Mouse (Mus musculus): ENCODE measurements around the gene Nub1.

Nub1 gene

GRCm38 (mm10) chr5:24696704-24697103 is 11.4 kb downstream of the Nub1 start:
- no peak for DNase-seq (ENCODE audit: low spot score in 2 of 2)

GRCm38 (mm10) chr5:24701271-24701670 is 15.9 kb downstream of the Nub1 start:
- no peak for DNase-seq (ENCODE audit: low spot score in 2 of 2)

- DNase-seq (ENCODE audit: low spot score in 2 of 2): no peak
These were observed 19.3 kb downstream of the Nub1 start for GRCm38 (mm10) chr5:24704615-24705014.

- DNase-seq (ENCODE audit: low spot score in 2 of 2): no peak
These were observed 24.6 kb downstream of the Nub1 start for GRCm38 (mm10) chr5:24709962-24710361.

- no peak for DNase-seq (ENCODE audit: low spot score in 2 of 2)
These were observed 26.3 kb downstream of the Nub1 start for GRCm38 (mm10) chr5:24711615-24712014.

GRCm38 (mm10) chr5:24713199-24713598 is 27.9 kb downstream of the Nub1 start:
- peak in 1 of 2 experiments; percentile 77 for DNase-seq (ENCODE audit: low spot score in 2 of 2)

- no peak for DNase-seq (ENCODE audit: low spot score in 2 of 2)
These were observed 28.7 kb downstream of the Nub1 start for GRCm38 (mm10) chr5:24713987-24714386.

GRCm38 (mm10) chr5:24718076-24718475 is 32.7 kb downstream of the Nub1 start:
- no peak for DNase-seq (ENCODE audit: low spot score in 2 of 2)

GRCm38 (mm10) chr5:24719852-24720251 is 34.5 kb downstream of the Nub1 start:
- DNase-seq (ENCODE audit: low spot score in 2 of 2): no peak

GRCm38 (mm10) chr5:24723527-24724269 is 38.4 kb downstream of the Nub1 start:
- DNase-seq (ENCODE audit: low spot score in 2 of 2): no peak

GRCm38 (mm10) chr5:24724270-24724634 is 38.9 kb downstream of the Nub1 start:
- no peak for DNase-seq (ENCODE audit: low spot score in 2 of 2)

- no peak for DNase-seq (ENCODE audit: low spot score in 2 of 2)
These were observed 39.5 kb downstream of the Nub1 start for GRCm38 (mm10) chr5:24724805-24725204.

GRCm38 (mm10) chr5:24725897-24726296 is 40.6 kb downstream of the Nub1 start:
- no peak for DNase-seq (ENCODE audit: low spot score in 2 of 2)

- peak in 1 of 2 experiments; percentile 36 for DNase-seq (ENCODE audit: low spot score in 2 of 2)
These were observed 41.8 kb downstream of the Nub1 start for GRCm38 (mm10) chr5:24726901-24727836.

- no peak for DNase-seq (ENCODE audit: low spot score in 2 of 2)
These were observed 44.6 kb downstream of the Nub1 start for GRCm38 (mm10) chr5:24729797-24730487.

GRCm38 (mm10) chr5:24730488-24730871 is 45.1 kb downstream of the Nub1 start, which contains the start of gene Wdr86:
Gene Wdr86 (minus strand): TSS chr5:24730727.
- DNase-seq (ENCODE audit: low spot score in 2 of 2): no peak

GRCm38 (mm10) chr5:24730986-24731385 is 45.7 kb downstream of the Nub1 start:
- no peak for DNase-seq (ENCODE audit: low spot score in 2 of 2)

GRCm38 (mm10) chr5:24733134-24733533 is 47.8 kb downstream of the Nub1 start:
- no peak for DNase-seq (ENCODE audit: low spot score in 2 of 2)

GRCm38 (mm10) chr5:24733771-24734426 is 48.6 kb downstream of the Nub1 start:
- no peak for DNase-seq (ENCODE audit: low spot score in 2 of 2)

- no peak for DNase-seq (ENCODE audit: low spot score in 2 of 2)
These were observed 52.3 kb downstream of the Nub1 start for GRCm38 (mm10) chr5:24737595-24737994.

GRCm38 (mm10) chr5:24738517-24738916 is 53.2 kb downstream of the Nub1 start:
- DNase-seq (ENCODE audit: low spot score in 2 of 2): no peak
